Mouse (Mus musculus) urinary bladder, postnatal 14 days (tissue): ENCODE measurements around the gene Trmo.
A peak's percentile ranks its signal among the peaks of the same experiment; 100 is the strongest.

ENCODE experiments used
- DNase-seq: peaks from one replicate; pipeline ENCODE4 v3.0.0; 2021; ENCODE audit warnings: low spot score

Trmo gene

DNA sequence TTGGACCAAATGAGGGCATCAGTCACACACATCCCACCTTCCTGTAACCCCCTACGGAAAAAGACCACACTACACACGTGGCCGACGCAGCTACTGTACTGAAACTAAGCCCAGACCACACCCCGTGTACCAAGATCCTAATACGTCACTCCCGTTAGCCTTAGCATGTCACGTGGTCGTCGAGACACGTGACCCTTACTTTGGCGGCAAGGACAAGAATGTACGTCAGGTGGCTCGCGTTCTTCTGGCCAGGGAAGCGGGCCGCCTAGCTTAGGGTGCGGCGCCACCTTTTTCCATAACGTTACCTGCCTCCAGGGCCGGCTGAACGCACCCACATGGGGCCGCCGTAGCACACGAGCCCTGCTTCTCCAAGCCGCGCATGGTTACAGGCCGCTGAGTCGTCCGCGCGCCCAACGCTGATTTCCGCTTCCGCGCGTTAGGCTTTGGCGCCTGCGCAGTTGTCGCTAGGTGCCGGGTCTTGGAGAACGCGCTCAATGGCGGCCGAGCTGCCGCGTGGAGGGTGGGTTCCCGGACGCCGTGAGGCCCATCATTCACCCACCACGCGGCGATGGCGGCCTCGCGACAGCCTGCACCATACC is at the start of gene Trmo:
Trmo (minus strand) TSS at position 425 of the 599 bp plus-strand sequence.
- peak; percentile 94 for DNase-seq

GRCm38 (mm10) chr4:46432339-46433036 is 43.3 kb upstream of the Trmo start:
- DNase-seq, result no peak

GRCm38 (mm10) chr4:46428903-46429499 is 39.8 kb upstream of the Trmo start:
- no peak for DNase-seq

- DNase-seq, result no peak
Measured at GRCm38 (mm10) chr4:46422625-46423024, 33.4 kb upstream of the Trmo start.

DNA sequence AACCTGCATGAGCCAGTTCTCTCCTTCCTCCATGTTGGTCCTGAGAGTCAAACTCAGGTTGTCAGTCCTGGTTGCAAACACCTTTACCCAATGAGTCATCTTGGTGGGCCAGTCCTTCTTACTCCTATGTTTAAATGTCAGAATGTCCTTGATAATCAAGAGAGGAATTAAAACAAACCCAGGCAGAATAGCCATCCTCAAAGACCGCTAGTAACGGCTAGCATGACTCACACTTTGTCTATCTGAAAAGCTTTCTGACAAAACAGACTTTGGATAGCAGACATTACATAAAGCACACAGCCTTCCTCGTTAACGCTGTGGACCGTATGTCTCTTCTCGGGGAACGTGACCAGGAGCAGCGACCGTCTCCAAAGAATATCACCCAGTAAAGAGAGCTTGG is 29.6 kb upstream of the Trmo start:
- DNase-seq, result no peak

DNA sequence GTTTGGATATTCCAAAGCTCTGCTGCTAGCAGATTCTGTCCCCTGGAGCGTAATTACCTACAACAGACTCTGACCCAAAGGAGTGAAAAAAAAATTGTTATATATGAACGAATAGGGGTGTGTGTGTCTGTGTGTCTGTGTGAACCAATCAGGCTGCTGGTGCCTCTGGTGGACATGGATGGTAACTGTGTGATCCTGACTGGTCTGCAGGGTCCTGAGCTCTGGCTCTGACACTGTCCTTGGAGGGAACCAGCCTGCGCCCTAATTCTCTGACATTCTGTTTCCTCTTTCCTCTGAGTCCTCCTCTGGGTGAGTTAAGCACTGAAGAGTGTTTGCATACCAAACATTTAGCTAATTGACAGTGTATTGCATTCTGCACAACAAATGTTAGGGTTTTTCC is 28.3 kb upstream of the Trmo start:
- peak; percentile 14 for DNase-seq

DNA sequence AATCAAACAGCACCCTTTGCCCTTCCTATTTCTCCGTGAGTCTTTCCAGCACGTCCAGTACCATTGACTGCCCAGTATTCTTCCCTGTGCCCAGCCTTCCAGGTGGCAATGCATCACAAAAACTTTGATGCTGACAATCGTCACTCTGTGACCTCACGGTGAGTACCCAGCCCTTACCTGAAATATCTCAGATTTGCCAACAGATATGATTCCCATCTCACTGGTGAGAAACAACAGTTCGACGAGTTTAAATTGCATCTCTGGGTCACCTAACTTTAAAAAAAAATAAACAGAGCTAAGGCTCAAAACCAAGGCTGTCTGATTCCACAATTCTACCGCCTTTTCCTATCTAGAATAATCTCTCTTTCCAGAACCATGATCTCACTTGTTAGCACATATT is 24.2 kb upstream of the Trmo start, which contains the start of gene Hemgn:
Hemgn (minus strand) TSS at position 101 of the 400 bp plus-strand sequence.
- no peak for DNase-seq

DNA sequence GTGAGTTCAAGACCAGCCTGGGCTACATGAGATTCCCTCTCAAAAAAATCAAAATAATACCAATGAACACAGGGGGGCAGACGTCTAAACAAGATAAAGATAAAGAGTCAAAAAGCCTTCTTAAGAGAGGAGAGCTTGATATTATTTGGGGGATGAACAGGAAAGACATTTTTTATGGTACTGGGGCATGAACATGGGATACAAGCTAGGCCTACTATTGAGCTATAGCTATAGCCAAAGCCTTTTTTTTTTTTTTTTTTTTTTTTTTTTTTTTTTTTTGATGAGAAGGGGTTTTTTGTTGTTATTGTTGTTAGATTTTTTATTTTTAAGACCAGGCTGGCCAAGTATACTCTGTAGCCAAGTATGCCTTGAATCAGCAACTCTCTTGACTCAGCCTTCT is 22.9 kb upstream of the Trmo start:
- no peak for DNase-seq

DNA sequence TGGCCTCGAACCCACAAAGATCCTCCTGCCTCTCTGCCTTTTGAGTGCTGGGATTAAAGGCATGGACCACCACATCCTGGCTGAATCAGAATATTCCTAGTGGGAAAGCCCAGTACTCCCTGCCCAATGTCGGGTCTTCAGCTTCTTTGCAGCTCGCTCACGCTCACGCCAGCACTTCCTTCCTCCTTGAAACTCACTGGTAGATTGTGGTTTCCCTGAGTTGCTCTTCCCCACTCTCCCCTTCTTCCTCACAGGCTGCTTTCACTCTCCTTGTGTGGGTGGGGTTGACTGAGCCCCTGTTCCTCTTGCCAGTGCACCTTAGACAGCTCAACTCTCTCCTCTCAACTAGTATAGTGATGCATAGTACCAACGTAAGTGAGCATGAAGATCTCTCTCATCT is 22.3 kb upstream of the Trmo start:
- DNase-seq, result no peak

DNA sequence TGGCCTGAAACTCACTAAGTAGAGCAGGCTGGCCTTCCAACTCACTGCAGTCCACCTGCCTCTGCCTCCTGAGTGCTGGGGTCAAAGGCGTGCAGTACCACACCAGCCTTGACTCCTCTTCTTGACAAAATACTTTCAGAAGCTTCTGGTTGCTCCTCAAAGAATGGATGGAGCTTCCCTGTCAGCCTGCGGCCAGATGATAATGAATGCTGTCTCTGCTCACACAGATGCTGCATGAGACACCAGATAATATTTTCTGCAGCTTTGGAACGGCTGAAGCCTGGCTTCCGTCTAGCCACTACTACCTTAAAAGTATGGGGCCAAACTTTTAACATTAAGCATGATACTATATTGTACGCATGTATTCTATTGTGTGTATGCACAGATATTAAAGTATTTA is 21.4 kb upstream of the Trmo start:
- DNase-seq, result no peak

DNA sequence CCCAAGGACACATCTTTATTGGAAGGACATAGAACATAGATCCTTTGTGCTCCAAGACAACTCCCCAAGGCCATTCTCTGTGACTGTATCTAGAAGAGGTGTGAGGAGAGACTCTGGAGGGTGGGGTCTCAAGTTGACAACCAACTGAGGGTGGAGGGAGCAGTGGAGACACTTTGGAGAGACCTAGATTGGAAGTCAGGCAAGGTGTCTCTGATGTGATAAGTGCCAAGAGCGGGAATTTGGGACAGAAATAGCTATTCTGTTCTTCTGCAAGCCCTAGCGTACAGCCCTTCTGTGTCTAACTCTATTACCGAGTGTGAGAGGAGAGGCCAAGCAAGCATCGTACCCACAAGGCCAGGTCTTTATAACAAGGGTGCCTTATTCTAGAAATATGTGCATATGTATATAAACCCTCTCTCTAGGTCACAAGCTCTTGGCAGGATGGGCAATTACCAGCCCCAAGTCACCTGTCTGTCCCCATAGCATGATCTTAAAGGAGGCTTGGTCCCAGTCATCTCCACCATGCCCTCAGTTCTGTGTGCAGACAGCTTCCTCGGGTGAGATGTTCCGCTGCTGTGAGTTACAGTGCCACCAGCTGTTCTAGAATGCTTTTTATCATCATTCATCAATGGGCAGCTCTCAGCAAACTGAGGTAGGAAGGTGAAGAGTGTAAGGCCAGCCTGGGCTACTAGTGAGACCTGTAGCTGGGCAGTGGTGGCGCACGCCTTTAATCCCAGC is 17.9 kb upstream of the Trmo start:
- DNase-seq, result no peak

GRCm38 (mm10) chr4:46404042-46404795 is 15.0 kb upstream of the Trmo start:
- DNase-seq, result no peak

GRCm38 (mm10) chr4:46398839-46399238 is 9.6 kb upstream of the Trmo start:
- DNase-seq, result no peak

DNA sequence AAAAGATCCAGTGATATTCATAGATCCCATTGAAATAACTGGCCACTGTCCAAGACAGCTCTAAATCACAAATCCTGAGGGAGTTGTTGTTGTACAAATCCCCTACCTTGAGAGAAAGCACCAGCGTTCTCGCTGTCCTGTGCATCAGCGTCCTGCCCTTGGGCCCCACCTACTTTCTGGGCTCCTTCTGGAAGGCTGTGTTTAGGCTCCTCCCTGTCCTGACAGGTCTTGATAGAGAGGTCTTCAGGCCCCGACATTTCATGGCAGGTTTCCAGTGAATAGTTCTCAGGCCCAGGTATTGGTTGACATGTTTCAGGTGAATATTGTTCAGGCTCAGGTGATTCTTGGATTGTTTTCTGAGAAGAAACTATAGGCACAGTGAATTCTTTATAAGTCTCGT is 6.5 kb upstream of the Trmo start:
- no peak for DNase-seq

- DNase-seq, result no peak
Measured at GRCm38 (mm10) chr4:46394388-46394787, 5.2 kb upstream of the Trmo start.

GRCm38 (mm10) chr4:46390390-46390970 is 1.2 kb upstream of the Trmo start:
- DNase-seq, result peak; percentile 85

DNA sequence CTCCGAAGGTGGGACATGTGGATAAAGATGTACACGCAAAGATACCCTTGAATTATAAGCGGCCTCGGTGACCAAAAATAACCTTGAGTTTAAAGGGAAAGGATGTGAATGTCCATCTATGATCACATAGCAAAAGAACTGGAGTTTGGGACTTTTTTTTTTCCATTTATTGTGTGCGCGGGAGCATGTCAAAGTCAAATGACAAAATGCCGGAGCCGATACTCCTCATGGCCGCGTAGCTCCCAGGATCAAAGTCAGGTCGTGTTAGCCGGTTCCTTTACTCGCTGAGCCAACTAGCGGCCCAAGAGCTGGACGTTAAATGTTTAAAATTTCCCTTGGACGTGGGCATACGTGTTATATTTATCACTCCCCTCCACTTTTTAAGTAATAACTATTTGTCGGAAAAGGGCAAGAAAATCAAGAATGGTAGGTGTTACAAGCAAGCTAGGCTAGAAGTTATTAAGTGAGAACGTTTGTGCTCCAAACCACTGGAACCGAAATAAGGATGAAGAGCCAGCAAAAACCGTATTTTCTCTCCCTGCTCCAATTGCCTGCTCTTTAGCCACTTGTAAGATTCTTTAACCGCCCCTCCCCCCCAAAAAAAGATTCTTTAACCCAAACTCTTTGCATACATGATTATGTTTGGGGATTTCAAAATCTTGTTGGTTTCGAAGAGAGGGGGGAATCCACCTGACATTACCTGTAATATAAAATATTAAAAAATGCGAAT is 540 bp upstream of the Trmo start:
- peak; percentile 26 for DNase-seq

GRCm38 (mm10) chr4:46388556-46388955 is 681 bp downstream of the Trmo start:
- DNase-seq, result no peak

- peak; percentile 85 for DNase-seq
Measured at GRCm38 (mm10) chr4:46374869-46375368, 14.3 kb downstream of the Trmo start.

- DNase-seq, result peak; percentile 15
Measured at GRCm38 (mm10) chr4:46374455-46374854, 14.8 kb downstream of the Trmo start.

DNA sequence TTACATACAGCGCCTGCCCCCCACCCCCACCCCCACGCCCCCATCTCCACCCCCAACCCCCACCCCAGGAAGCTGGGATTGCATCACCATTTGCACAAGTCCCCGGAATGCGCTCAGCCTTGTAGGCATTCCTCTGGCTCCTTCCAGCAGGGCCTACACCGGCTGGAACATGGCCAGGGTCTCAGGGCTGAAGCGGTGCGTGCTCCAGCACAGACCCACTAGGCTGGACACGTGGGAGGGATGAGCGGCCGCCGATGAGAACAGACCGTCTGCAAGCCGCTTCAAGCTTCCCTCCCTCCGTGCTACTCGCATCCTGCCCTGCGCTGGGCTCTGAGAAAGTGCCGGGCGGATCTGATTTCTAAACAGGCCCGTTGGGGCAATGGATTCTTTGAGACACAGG is 18.2 kb downstream of the Trmo start:
- DNase-seq, result peak; percentile 78
